ENCODE assay signal across 25 mouse cellular contexts in the genomic region with DNA sequence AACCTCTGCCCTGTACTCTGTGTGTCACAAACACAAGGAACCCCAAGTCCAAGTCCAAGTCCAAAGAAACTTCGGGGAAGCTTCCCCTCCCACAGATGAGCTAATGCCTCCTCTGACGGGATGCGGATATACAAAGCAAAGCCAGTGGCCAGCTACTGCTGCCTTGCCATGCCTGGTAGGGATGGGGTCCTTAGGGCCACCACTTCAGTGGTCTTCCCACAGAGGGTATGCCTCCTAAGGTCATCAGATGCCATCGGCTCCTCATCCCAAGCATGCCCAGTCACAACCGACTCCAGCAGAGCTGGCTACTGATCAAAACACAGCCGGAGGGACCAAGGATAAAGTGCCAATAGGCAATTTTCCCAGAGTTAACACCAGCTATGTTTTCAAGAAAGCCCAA. TPM values are rescaled to one million over a fixed set of nuclear protein-coding genes. Genes with fewer than 3 reads are reported as not detected.
DNase-seq lines count a peak whose midpoint lies in the region; ATAC-seq lines count a peak whose summit lies in the region.
"Had no signal": no experiment of that assay in that cellular context is flagged by ENCODE, and none has a peak within 500 bp of the region (broad histone marks: within the 10 kb centered on the region; RNA-seq: fewer than 3 reads in every experiment).

No protein-coding gene starts in this region.

- H3K27me3 ChIP-seq in heart, embryonic 13.5 days (replicated peaks), result no peaks in the 10 kb centered on the region
- no peaks in the 10 kb centered on the region for H3K27me3 ChIP-seq in limb, embryonic 15.5 days
- H3K27me3 ChIP-seq: forebrain, embryonic 12.5 days; Patski had no signal

- no peaks in the 10 kb centered on the region for H3K9me3 ChIP-seq in heart, embryonic 13.5 days
- no peaks in the 10 kb centered on the region for H3K9me3 ChIP-seq in limb, embryonic 15.5 days
- H3K9me3 ChIP-seq: forebrain, embryonic 12.5 days; megakaryocyte, embryonic 14.5 days had no signal

- intact Hi-C loops in heart, postnatal 36 days (cut with DNase I), result no loop called here

- H3K4me3 ChIP-seq in heart, embryonic 13.5 days, result no peak overlapping the region
- H3K4me3 ChIP-seq in limb, embryonic 15.5 days, result no peak overlapping the region
- H3K4me3 ChIP-seq: forebrain, embryonic 12.5 days; gastrocnemius, adult 2 months; left cerebral cortex, adult 2 months; megakaryocyte, embryonic 14.5 days had no signal

- no peak overlapping the region for H3K4me2 ChIP-seq in heart, embryonic 13.5 days
- no peak overlapping the region for H3K4me2 ChIP-seq in limb, embryonic 15.5 days
- H3K4me2 ChIP-seq: forebrain, embryonic 12.5 days; liver, embryonic 11.5 days had no signal

- 71% methylated on average over 6 of the region's 6 CpGs for WGBS in heart, embryonic 13.5 days
- 51% methylated on average over 6 of the region's 6 CpGs for WGBS in limb, embryonic 15.5 days

- peaks cover 40% of the 10 kb centered on the region for H3K4me1 ChIP-seq in heart, embryonic 13.5 days
- H3K4me1 ChIP-seq in limb, embryonic 15.5 days, result peaks cover 55% of the 10 kb centered on the region
- H3K4me1 ChIP-seq: megakaryocyte, embryonic 14.5 days had no signal

- no peak overlapping the region for H3K9ac ChIP-seq in heart, embryonic 13.5 days
- no peak overlapping the region for H3K9ac ChIP-seq in limb, embryonic 15.5 days
- H3K9ac ChIP-seq: forebrain, embryonic 12.5 days had no signal

- no peak for ATAC-seq in heart, embryonic 13.5 days (ENCODE audit: extremely low read depth, insufficient number of reproducible peaks, low FRiP score, low TSS enrichment)
- no peak for ATAC-seq in limb, embryonic 15.5 days (ENCODE audit: insufficient number of reproducible peaks, low FRiP score, low TSS enrichment, low read depth)
- ATAC-seq: CD4-positive, CD25-positive, alpha-beta regulatory T cell, adult 4 months; inflammation-experienced regulatory T-cells, adult 6 months; Patski had no signal

- DNase-seq in adrenal gland, postnatal 14 days, result peak; percentile 47
- no peak for DNase-seq in adrenal gland, postnatal 4 days (ENCODE audit: low spot score in 2 of 2)
- DNase-seq in heart, postnatal 36 days, result no peak
- peak; percentile 51 for DNase-seq in lung, postnatal 10 days
- DNase-seq in lung, postnatal 36 days, result no peak
- no peak for DNase-seq in layer of hippocampus, adult 9-10 months (ENCODE audit: low spot score)
- DNase-seq: adrenal gland, postnatal 25 days; cerebellum, adult 18-20 months; cerebellum, postnatal 36 days; gastrocnemius, adult 2 months; kidney, adult 9 months; kidney, postnatal 25 days; layer of hippocampus, adult 9-11 months; lung, adult 18-20 months; right cerebral cortex, postnatal 14 days; thymus, adult 2 months had no signal

- H3K27ac ChIP-seq in heart, embryonic 13.5 days (replicated peaks), result peak overlapping the region; percentile 66; the same call in 1 of the 2 replicates
- H3K27ac ChIP-seq in limb, embryonic 15.5 days, result peak overlapping the region; percentile 44; the same call in 1 of the 2 replicates
- H3K27ac ChIP-seq: forebrain, embryonic 12.5 days; gastrocnemius, adult 2 months; left cerebral cortex, adult 2 months had no signal

- H3K36me3 ChIP-seq in heart, embryonic 13.5 days, result no peaks in the 10 kb centered on the region
- no peaks in the 10 kb centered on the region for H3K36me3 ChIP-seq in limb, embryonic 15.5 days
- H3K36me3 ChIP-seq: forebrain, embryonic 12.5 days had no signal

RNA-seq across cellular contexts. Expression of gene Nkd2, which starts 10.9 kb away (rescaled TPM):
- 1.9 and 2.7 TPM in 2 replicates for total RNA-seq in adrenal gland, postnatal 14 days (2021)
- total RNA-seq in adrenal gland, postnatal 4 days (2021), result 1 to 10 TPM; 5.0 to 5.6 TPM
- polyA plus RNA-seq in heart, embryonic 13.5 days (2015; fragmentation: Nextera tagmentation; extraction: Ambion mirVana), result 3.4 and 3.9 TPM in 2 replicates
- under 1 TPM; 0.70 to 0.78 TPM for total RNA-seq in heart, postnatal 36 days (2021)
- polyA plus RNA-seq in limb, embryonic 15.5 days (2015; fragmentation: Nextera tagmentation; extraction: Ambion mirVana), result 44.1 and 46.7 TPM in 2 replicates

Comparison
In these comparisons a context has a peak if more than half of its experiments do, and no peak if none do; other contexts are left out.
1. DNase-seq: peak in adrenal gland, postnatal 14 days (single experiment) and lung, postnatal 10 days (single experiment); none in adrenal gland, postnatal 4 days (0 of 2), heart, postnatal 36 days (0 of 2), lung, postnatal 36 days (single experiment) and layer of hippocampus, adult 9-10 months (single experiment).